Mouse (Mus musculus) inflammation-experienced regulatory T-cells, adult 6 months (primary cell): ENCODE measurements around the gene Rbms3. TPM values are rescaled to one million over a fixed set of nuclear protein-coding genes. Genes with fewer than 3 reads are reported as not detected.

Experiments used
- ATAC-seq: one replicate; pipeline ENCODE4 v1.8.0; 2017
- polyA plus RNA-seq, 3 experiments: library from polyadenylated mRNA; unstranded; fragments of 100-300 nt; shearing (Covaris generic); gene quantifications; one replicate each; pipeline ENCODE4 v1.2.1; 2017

Rbms3 gene
- polyA plus RNA-seq, 3 experiments from 2014 or later = not detected

- ATAC-seq = no peak
These were observed 378.0 kb downstream of the Rbms3 start for GRCm38 (mm10) chr9:117251521-117252368.

DNA sequence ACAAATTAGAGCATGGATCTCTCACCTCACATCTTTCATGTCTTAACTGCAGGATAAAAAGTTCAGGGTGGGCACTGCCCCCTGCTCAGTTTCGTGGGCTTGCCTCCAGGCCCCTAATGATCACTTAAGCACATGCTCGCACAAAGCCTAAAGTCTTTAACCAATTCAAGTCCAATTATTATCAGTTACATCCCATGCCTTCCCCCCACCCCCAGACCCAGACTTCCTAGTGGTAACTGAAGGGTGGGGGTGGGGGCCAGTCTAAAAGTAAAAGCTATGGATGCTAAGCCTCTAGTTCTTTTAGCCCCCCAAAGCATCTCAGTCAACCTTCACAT, 378.9 kb downstream of the Rbms3 start:
- ATAC-seq = no peak

DNA sequence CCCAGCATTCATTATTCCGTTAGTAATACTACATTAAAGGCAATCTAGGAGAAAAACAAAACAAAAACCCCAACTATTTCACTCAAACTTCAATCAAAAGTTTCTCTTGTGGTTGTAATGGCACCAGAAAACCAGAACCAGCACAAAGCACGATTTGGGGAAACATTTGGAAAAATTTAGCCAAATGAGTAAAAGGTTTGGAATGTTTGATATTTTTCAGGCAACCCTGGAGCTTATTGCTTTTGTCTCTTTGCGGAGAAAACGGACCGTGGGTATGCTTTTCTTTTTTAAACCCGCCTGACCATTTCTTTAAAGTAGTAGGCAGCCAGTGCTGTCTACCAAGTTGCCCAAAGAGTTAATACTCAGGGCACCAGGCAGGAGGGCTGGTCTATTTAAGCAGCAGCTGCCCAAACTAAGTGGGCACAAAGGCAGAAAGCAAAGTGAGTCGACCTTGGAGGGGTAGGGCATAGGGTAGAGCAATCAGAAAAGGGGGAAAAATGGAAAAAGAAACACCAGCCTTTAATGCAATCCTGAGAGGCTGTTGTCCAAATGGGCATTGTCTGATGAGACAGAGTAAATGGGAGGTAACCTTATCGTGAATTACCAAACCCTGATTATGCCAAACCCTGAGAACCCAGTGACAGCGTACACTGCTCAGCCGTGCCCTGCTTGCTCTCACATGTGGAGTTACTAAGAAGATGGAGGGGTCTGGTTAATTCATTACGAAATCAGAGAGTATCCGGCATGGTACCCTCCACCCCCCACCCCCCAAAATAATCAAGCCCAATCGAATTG, 379.5 kb downstream of the Rbms3 start:
- ATAC-seq = no peak

GRCm38 (mm10) chr9:117247311-117247980, 382.3 kb downstream of the Rbms3 start:
- no peak for ATAC-seq

DNA sequence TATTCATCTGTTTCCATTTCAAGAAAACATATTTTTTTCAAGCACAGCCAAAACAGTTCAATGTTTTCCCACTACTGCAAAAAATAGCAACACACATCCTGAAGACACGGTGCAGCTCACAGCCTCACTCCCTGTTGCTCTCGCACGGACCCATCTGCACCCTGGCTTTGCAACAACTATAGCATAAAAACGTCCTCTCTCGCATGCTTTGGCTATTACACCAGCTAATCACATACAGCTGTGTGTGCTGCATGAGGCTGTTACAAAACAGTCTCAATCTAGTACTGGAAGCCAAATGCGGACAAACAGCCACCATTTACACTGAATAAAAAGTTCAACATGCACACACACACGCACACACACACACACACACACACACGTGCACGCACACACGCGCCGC, 383.5 kb downstream of the Rbms3 start:
- no peak for ATAC-seq

DNA sequence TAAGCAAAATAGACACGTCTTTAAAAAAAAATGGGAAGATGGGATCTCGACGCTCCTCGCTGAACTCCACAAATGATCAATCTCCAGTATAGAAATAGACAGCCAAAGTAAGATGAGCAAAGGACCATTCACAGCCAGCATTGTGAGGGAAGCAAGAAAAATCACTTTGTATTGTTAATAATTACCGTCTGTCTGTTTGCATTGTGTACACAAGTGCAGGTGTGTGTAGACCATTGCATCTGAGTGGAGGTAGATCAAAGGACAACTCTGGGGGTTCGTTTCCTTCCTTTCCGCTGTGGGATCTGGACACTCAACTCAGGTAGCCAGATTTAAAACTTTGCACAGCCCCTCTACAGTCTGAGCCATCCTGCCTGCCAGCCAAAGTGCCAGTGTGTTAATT, 386.3 kb downstream of the Rbms3 start:
- no peak for ATAC-seq

GRCm38 (mm10) chr9:117234726-117235075, 395.0 kb downstream of the Rbms3 start:
- ATAC-seq = no peak

DNA sequence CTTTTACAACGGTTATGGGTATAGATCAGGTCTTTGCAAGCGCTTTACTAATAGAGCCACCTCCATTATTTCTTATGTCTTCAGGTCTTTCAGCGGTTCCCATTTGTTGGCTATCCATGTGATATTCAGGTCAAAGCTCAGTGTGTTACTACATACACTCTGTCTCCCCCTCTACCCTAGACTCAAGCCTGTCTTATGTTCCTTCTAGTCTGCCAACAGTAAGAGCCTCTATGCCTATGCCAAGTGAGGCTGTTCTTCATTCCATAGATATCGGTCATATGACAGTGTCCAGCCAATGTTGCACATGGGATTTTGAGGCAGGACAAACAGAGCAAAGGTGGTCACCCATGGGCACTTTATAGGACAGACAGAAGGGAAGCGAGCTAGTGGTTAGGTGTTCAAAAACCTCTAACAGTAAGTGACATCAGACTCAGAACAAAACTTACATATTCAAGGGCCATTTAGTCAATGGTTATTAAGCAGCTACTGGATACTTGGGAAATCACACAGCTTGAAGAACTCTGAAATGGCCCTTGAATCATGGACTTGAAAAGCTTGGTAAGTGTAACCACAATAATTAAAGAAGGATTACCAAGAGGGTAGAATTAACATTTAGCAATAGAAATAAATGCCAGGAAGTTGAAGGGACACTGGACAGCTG, 395.5 kb downstream of the Rbms3 start:
- ATAC-seq = no peak

DNA sequence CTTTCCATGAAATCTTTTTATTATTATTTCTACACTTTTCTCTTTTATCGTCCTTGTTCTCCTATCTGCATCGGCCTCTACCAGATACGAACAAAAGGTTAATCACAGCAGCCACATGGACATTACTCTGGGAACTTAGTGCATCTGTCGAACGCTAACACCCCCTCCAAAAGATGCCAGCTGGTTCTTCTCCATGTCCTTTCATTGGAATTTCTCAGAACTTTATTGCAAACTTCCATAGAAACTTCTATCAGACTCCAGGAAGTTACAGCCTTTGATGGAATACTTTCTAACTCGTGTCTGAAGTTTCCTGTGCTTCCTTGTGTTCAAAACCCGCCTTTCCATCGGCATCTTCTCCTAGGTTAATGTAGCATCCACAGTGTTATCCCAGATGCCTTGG, 407.0 kb downstream of the Rbms3 start:
- no peak for ATAC-seq

GRCm38 (mm10) chr9:117221481-117221880, 408.2 kb downstream of the Rbms3 start:
- no peak for ATAC-seq

DNA sequence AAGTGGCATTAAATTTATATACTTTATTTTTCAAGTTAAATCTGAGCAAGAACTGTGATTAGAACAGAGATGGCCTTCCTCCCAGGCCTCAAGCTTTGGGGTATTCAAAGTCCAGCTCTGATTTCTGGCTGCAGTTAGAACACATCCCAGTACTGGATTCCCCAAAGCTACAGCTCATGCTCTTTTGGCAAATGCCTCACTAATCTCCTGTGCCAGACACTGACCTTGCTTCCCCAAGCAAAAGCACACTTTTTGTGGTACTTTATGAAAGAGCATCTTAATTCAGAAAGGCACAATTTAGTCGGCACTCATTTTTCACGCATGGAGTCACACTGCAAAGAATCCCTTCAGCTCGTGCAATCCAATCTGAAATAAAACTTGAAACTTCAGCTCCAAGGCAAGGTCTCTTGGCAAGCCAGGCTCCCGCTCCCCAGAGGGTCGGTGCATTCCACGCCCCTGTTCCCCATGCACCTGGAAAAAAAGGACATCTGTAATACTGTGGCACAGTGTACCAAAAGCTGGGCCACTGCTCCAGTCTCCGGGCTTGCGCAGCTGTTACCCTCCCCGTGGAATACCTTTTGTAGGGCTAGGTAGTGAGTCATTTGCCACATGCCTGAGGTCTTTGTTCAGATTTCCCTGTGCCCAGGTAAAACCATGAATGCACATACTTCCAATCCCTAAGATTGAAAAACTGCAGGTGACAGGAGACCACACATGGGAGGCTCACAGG, 413.5 kb downstream of the Rbms3 start:
- ATAC-seq = no peak

- no peak for ATAC-seq
These were observed 417.7 kb downstream of the Rbms3 start for GRCm38 (mm10) chr9:117212023-117212422.

- ATAC-seq = no peak
These were observed 419.4 kb downstream of the Rbms3 start for GRCm38 (mm10) chr9:117210344-117210743.

- no peak for ATAC-seq
These were observed 424.3 kb downstream of the Rbms3 start for GRCm38 (mm10) chr9:117205395-117205794.

DNA sequence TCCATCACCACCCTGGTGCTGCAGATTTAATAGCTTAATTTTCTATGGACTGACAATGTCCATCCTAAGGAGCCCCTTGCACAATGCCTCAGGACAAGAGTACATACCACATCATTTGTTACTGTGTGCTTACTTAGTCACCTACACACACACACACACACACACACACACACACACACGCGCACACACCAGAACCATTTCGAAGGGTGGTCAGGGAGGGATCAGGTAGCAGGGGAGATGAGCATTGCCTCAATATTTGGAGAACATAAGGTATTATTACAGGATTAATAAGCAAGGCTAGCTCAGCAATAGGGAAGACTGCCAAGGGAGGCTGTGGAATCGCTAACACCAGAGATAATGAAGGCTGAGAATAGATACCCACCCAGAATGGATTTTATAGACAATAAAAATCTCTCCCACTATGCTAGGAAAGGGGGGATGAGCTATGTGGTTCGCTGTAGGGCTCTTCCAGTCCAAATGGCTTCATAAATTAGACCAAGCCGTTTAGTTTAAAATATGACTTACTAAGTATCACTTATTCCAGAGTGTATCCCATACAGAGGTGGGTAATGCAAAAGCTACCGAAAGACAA, 429.6 kb downstream of the Rbms3 start:
- ATAC-seq = no peak

DNA sequence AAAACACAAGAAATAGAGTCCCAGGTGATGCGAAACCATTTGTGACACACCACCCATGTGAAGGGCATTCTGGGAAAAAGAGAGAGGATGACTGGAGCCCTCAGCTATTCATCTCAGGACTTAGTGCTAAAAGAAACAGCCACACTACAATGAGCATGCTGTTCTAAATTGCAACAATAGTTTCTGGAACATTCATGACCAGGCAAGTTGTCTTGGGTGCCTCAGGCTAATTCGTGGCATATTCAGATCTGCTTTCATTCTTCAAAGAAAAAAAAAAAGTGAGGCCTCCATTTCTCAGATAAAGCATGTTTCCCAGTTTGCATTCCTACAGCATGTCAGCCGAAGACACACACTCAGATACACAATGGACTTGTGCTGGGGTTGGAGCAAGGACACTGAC, 432.2 kb downstream of the Rbms3 start:
- ATAC-seq = no peak

DNA sequence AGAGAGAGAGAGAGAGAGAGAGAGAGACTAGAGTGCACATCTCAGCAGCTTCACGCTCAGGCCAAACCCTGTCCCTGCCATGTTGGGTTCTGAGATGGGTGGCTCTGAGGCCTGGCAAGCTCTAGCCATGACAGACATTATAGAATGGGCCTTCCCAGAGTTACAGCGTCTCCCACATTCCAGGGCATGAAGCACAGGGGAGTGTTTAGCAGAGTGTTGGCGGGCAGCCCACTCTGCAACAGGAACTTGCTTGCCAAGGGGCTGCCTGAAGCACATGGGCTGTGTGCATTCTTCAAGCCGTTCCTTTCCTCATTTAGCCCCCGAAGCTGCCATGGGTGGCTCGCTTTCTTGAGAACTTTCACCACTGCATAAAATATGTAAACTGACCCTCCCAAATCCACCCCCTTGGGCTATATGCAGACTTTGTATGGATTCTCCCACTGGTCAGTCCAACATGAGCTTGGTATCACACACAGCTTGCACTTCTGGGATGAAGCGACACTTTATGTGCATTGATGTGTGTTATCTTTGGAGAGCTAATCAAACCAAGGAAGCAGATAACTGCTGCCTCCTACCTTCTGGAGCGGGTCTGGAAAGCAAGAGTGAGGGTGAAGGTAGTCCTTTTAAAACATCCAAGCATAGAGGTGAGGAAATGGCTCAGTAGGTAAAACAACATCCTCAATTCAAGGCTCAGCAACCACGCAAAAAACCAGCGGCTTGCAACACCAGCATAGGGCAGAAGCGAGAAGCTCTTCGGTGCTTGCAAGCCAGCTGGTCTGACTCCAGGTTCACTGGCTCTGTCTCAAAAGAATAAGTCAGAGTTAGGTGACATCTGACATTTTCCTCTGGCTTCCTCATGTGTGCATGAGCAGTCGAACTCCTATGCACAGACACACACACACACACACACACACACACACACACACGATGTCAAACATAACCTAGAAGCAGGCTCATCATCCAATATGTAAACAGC, 436.9 kb downstream of the Rbms3 start:
- ATAC-seq = no peak

DNA sequence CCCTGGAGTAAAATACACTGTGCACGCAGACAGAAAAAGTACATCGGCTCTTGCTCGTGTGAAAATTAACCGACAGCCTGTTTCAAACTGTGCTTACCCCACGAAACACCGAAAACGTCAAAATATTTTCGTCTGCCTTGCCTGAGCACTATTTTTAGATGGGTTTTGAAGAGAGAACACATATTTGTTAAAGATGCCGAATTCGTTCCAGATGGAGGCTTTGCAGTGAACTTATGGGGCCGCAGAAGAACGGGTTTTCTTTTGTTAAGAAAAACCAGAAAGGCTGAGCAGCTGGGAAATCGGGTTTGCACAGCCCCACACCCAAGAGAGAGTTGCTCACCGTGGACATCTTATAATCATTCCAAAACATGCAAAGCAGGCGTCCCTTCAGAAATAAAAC, 437.6 kb downstream of the Rbms3 start:
- ATAC-seq = no peak

DNA sequence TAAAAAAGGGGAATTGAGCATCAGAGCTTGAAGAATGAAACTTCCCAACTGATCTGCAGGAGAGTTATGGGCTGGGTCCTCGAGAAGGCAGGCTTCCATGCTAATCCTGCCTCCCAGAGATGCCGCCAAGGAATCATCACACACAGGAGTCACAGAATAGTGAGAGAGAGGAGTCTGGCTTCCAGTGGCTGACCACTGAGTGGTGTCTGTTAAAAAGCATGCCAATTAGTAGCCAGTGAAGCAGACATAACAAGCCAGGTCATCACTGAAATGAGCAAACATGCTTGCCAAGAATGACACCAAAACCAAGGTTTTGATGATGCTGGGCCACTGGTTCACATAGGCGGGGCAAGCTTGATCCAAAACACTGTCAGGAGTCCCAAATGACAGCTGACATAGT, 441.3 kb downstream of the Rbms3 start:
- ATAC-seq = no peak
